Comparison of ENCODE assay signal across 26 mouse cellular contexts in genomic region chr5:111077261-111077660, GRCm38 (mm10).
A peak's percentile ranks its signal among the peaks of the same experiment; 100 is the strongest.
DNase-seq lines count a peak whose midpoint lies in the region; ATAC-seq and TF ChIP-seq lines count a peak whose summit lies in the region.
"Had no signal": no experiment of that assay in that cellular context is flagged by ENCODE, and none has a peak within 500 bp of the region (broad histone marks: within the 10 kb centered on the region; RNA-seq: fewer than 3 reads in every experiment).

No protein-coding gene starts in this region.

- intact Hi-C loops in heart, adult 2 months (cut with DNase I): no loop called here

- no peak overlapping the region for H3K4me2 ChIP-seq in forebrain, embryonic 15.5 days (replicated peaks)
- H3K4me2 ChIP-seq: embryonic facial prominence, embryonic 12.5 days; forebrain, embryonic 13.5 days; hindbrain, embryonic 14.5 days had no signal

- DNase-seq in forebrain, embryonic 10.5 days (ENCODE audit: extremely low spot score, low spot score): no peak
- DNase-seq in heart, embryonic 10.5 days (ENCODE audit: low spot score): peak; percentile 47
- no peak for DNase-seq in heart, adult 2 months
- peak; percentile 12 for DNase-seq in retina, embryonic 14.5 days (ENCODE audit: low spot score)
- DNase-seq in retina, postnatal 1 day: no peak
- DNase-seq in thymus, postnatal 36 days: no peak
- DNase-seq: adrenal gland, postnatal 10 days; adrenal gland, postnatal 36 days; B cell, adult 2 months; cerebellum, adult 18-20 months; cerebellum, adult 9-10 months; cerebellum, postnatal 14 days; gastrocnemius, postnatal 10 days; gastrocnemius, postnatal 36 days; heart, postnatal 36 days had no signal

- H3K9ac ChIP-seq in forebrain, embryonic 15.5 days (replicated peaks): no peak overlapping the region
- H3K9ac ChIP-seq in heart, adult 2 months (ENCODE audit: low read depth, low read length): no peak overlapping the region
- H3K9ac ChIP-seq: embryonic facial prominence, embryonic 12.5 days; forebrain, embryonic 13.5 days; hindbrain, embryonic 14.5 days had no signal

- H3K27ac ChIP-seq in forebrain, embryonic 15.5 days (replicated peaks): 0 out of 2 replicates have a peak overlapping the region, but pooled peaks have one; percentile 7
- H3K27ac ChIP-seq in forebrain, embryonic 10.5 days: no peak overlapping the region
- H3K27ac ChIP-seq in heart, embryonic 10.5 days: no peak overlapping the region
- no peak overlapping the region for H3K27ac ChIP-seq in heart, adult 2 months
- H3K27ac ChIP-seq: embryonic facial prominence, embryonic 12.5 days; forebrain, embryonic 13.5 days; hindbrain, embryonic 14.5 days; hindbrain, postnatal 0 days had no signal

- no peak for ATAC-seq in forebrain, embryonic 15.5 days (replicated peaks)
- ATAC-seq: forebrain, embryonic 13.5 days; hindbrain, postnatal 0 days; inflammation-experienced regulatory T-cells, adult 6 months; intestine, embryonic 16.5 days; Patski had no signal

- peaks cover 8% of the 10 kb centered on the region for H3K79me2 ChIP-seq in heart, adult 2 months (replicated peaks; ENCODE audit: control insufficient read depth, insufficient read depth, low read length)

- no peaks in the 10 kb centered on the region for H3K9me3 ChIP-seq in forebrain, embryonic 15.5 days
- peaks cover 1% of the 10 kb centered on the region; the same call in 1 of the 2 replicates for H3K9me3 ChIP-seq in forebrain, embryonic 10.5 days
- no peaks in the 10 kb centered on the region for H3K9me3 ChIP-seq in heart, embryonic 10.5 days
- H3K9me3 ChIP-seq: embryonic facial prominence, embryonic 12.5 days; forebrain, embryonic 13.5 days; G1E had no signal

- 85% methylated on average over 9 of the region's 9 CpGs for WGBS in forebrain, embryonic 15.5 days
- 91% methylated on average over 9 of the region's 9 CpGs for WGBS in forebrain, embryonic 10.5 days
- 82% methylated on average over 9 of the region's 9 CpGs for WGBS in heart, embryonic 10.5 days
- 81% methylated on average over 9 of the region's 9 CpGs for WGBS in heart, adult 2 months

- no peaks in the 10 kb centered on the region for H3K27me3 ChIP-seq in forebrain, embryonic 15.5 days
- no peaks in the 10 kb centered on the region for H3K27me3 ChIP-seq in forebrain, embryonic 10.5 days (ENCODE audit: poor library complexity, severe bottlenecking)
- no peaks in the 10 kb centered on the region; the same call in 1 of the 2 replicates for H3K27me3 ChIP-seq in heart, embryonic 10.5 days (ENCODE audit: insufficient read depth, poor library complexity, severe bottlenecking)
- no peaks in the 10 kb centered on the region for H3K27me3 ChIP-seq in heart, adult 2 months (ENCODE audit: control insufficient read depth, insufficient read depth, low read length)
- H3K27me3 ChIP-seq: CH12.LX; embryonic facial prominence, embryonic 12.5 days; forebrain, embryonic 13.5 days; Patski had no signal

- no peak for TF ChIP-seq EP300 in heart, adult 2 months (IDR thresholded peaks at IDR 0.05; ENCODE audit: insufficient read depth, low read depth, low read length)

- H3K4me1 ChIP-seq in forebrain, embryonic 15.5 days: peaks cover 33% of the 10 kb centered on the region
- H3K4me1 ChIP-seq in forebrain, embryonic 10.5 days: peaks cover 25% of the 10 kb centered on the region
- H3K4me1 ChIP-seq in heart, embryonic 10.5 days: peaks cover 14% of the 10 kb centered on the region
- H3K4me1 ChIP-seq in heart, adult 2 months (ENCODE audit: control insufficient read depth, insufficient read depth, low read length): peaks cover 2% of the 10 kb centered on the region

- no peaks in the 10 kb centered on the region for H3K36me3 ChIP-seq in forebrain, embryonic 15.5 days
- no peaks in the 10 kb centered on the region for H3K36me3 ChIP-seq in forebrain, embryonic 10.5 days (replicated peaks)
- H3K36me3 ChIP-seq in heart, embryonic 10.5 days: no peaks in the 10 kb centered on the region
- H3K36me3 ChIP-seq in heart, adult 2 months (ENCODE audit: control insufficient read depth, insufficient read depth, low read length): no peaks in the 10 kb centered on the region
- H3K36me3 ChIP-seq: embryonic facial prominence, embryonic 12.5 days; G1E had no signal

- no peak for TF ChIP-seq POLR2A in heart, adult 2 months (IDR thresholded peaks at IDR 0.05; ENCODE audit: insufficient read depth, low read depth, low read length)

- H3K4me3 ChIP-seq in forebrain, embryonic 15.5 days: no peak overlapping the region
- H3K4me3 ChIP-seq in forebrain, embryonic 10.5 days: no peak overlapping the region
- H3K4me3 ChIP-seq in heart, embryonic 10.5 days: no peak overlapping the region
- no peak overlapping the region for H3K4me3 ChIP-seq in heart, adult 2 months
- H3K4me3 ChIP-seq: embryonic facial prominence, embryonic 12.5 days; erythroblast, embryonic 14.5 days; forebrain, embryonic 13.5 days had no signal

- no peak for TF ChIP-seq CTCF in heart, adult 2 months (IDR thresholded peaks at IDR 0.05)

Comparison
In these comparisons a context has a peak if more than half of its experiments do, and no peak if none do; other contexts are left out.
1. DNase-seq: peak in heart, embryonic 10.5 days (single experiment) and retina, embryonic 14.5 days (single experiment); none in forebrain, embryonic 10.5 days (single experiment), heart, adult 2 months (0 of 2), retina, postnatal 1 day (single experiment) and thymus, postnatal 36 days (0 of 2).